Mouse (Mus musculus) testis, adult 2 months (tissue): Measurements from ENCODE around the gene Epor.

Source experiments
- CTCF ChIP-seq: fragments of 200-500 bp; IDR thresholded peaks from 2 replicates; pipeline ENCODE4 v1.5.1; 2012; ENCODE audit warnings: low read depth, mild to moderate bottlenecking, inconsistent platforms, low read length, moderate library complexity; ENCODE audit not compliant: control insufficient read depth, insufficient read depth, insufficient replicate concordance
- POLR2A ChIP-seq: fragments of 200-500 bp; IDR thresholded peaks from 2 replicates; pipeline ENCODE4 v1.6.1; 2012; ENCODE audit warnings: low read depth, mild to moderate bottlenecking, inconsistent platforms, low read length, moderate library complexity; ENCODE audit not compliant: control insufficient read depth

DNA sequence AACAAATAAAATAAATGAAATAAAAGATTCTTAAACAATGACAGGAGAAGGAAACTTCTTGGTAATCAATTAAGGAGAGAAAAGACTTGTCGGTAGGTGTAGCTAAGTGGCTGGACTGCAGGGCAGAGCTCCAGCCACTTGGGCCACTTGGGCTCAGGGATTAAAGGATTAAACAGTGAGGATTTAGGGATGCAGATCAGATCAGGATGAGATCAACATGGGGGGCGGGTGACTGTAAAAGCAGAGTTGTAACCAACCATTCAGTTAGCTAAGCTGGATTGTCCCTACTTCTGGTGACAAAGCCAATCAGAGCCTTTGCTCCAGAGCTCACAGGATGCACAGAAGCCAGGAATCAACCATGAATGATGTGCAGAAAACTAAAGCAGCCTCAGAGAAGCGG, 20.6 kb upstream of the Epor start:
- TF ChIP-seq CTCF (no peak), POLR2A (no peak)
